Mouse (Mus musculus) forebrain, embryonic 10.5 days (tissue): ENCODE measurements at regions not wholly inside any gene's neighbourhood (a gene's known extent, or its start where the extent isn't known, plus 50 kb on each side); places are given as distances from the start of the nearest gene placed in this dataset.
A peak's percentile ranks its signal among the peaks of the same experiment; 100 is the strongest.

ENCODE experiments used
- DNase-seq: peaks from one replicate; pipeline ENCODE4 v3.0.0-alpha.2; 2017; ENCODE audit warnings: low spot score; ENCODE audit errors: extremely low spot score
- H3K27ac ChIP-seq: fragments of 300-500 bp; sonication (generic); 2 replicates; pipeline ENCODE4 v1.5.1; 2016; ENCODE audit warnings: mild to moderate bottlenecking
- H3K27me3 ChIP-seq: fragments of 300-500 bp; sonication (generic); 2 replicates; pipeline ENCODE4 v1.6.1; 2016; ENCODE audit warnings: mild to moderate bottlenecking; ENCODE audit not compliant: poor library complexity, severe bottlenecking
- H3K36me3 ChIP-seq: fragments of 300-500 bp; sonication (generic); replicated peaks from 2 replicates; pipeline ENCODE4 v1.6.1; 2016; ENCODE audit warnings: mild to moderate bottlenecking, moderate library complexity
- H3K4me1 ChIP-seq: fragments of 300-500 bp; sonication (generic); 2 replicates; pipeline ENCODE4 v1.6.1; 2016
- H3K4me3 ChIP-seq: fragments of 300-500 bp; sonication (generic); 2 replicates; pipeline ENCODE4 v1.5.1; 2016; ENCODE audit warnings: mild to moderate bottlenecking, moderate library complexity
- H3K9me3 ChIP-seq: fragments of 300-500 bp; sonication (generic); 2 replicates; pipeline ENCODE4 v1.6.1; 2016; ENCODE audit warnings: mild to moderate bottlenecking, moderate library complexity
- WGBS: fragments of 180-500 bp; shearing (Covaris S2); methylation state at CpG from one replicate; pipeline ENCODE4 v1.1.7; 2016; 5-methylcytosine and 5-hydroxymethylcytosine counted together

GRCm38 (mm10) chr7:37024501-37025025 lies 326.6 kb downstream of the Tshz3 start:
- H3K27ac ChIP-seq: no peak overlapping the region
- H3K36me3 ChIP-seq: no peaks in the 10 kb centered on the region
- peaks cover 6% of the 10 kb centered on the region; the same call in 1 of the 2 replicates for H3K9me3 ChIP-seq
- WGBS: 92% methylated on average over 7 of the region's 7 CpGs
- H3K4me3 ChIP-seq: no peak overlapping the region
- DNase-seq: no peak
- H3K27me3 ChIP-seq: no peaks in the 10 kb centered on the region
- H3K4me1 ChIP-seq: peaks cover 3% of the 10 kb centered on the region; the same call in 1 of the 2 replicates

GRCm38 (mm10) chr7:37064582-37065458 lies 366.9 kb downstream of the Tshz3 start:
- Histone ChIP-seq H3K36me3 (no peaks in the 10 kb centered on the region), H3K4me3 (no peak overlapping the region)
- WGBS: 77% methylated on average over 8 of the region's 8 CpGs

GRCm38 (mm10) chr7:37077698-37078097 lies 379.8 kb downstream of the Tshz3 start:
- DNase-seq: no peak
- Histone ChIP-seq H3K9me3 (no peaks in the 10 kb centered on the region), H3K36me3 (no peaks in the 10 kb centered on the region), H3K27me3 (no peaks in the 10 kb centered on the region), H3K4me1 (peaks cover 8% of the 10 kb centered on the region), H3K4me3 (no peak overlapping the region), H3K27ac (0 out of 2 replicates have a peak overlapping the region, but pooled peaks have one; percentile 35)
- 77% methylated on average over 6 of the region's 6 CpGs for WGBS

More at GRCm38 (mm10) chr7:37064582-37065458, 366.9 kb downstream of the Tshz3 start:
- H3K9me3 ChIP-seq: peaks cover 3% of the 10 kb centered on the region; the same call in 1 of the 2 replicates
- H3K27ac ChIP-seq: no peak overlapping the region
- H3K27me3 ChIP-seq: no peaks in the 10 kb centered on the region
- DNase-seq: no peak
- no peaks in the 10 kb centered on the region for H3K4me1 ChIP-seq

GRCm38 (mm10) chr7:37078140-37078539 lies 380.2 kb downstream of the Tshz3 start:
- WGBS: 66% methylated on average over 7 of the region's 7 CpGs
- Histone ChIP-seq H3K4me3 (no peak overlapping the region), H3K27ac (0 out of 2 replicates have a peak overlapping the region, but pooled peaks have one; percentile 35), H3K9me3 (no peaks in the 10 kb centered on the region), H3K36me3 (no peaks in the 10 kb centered on the region), H3K4me1 (peaks cover 8% of the 10 kb centered on the region), H3K27me3 (no peaks in the 10 kb centered on the region)
- no peak for DNase-seq

GRCm38 (mm10) chr7:37089726-37090125 lies 391.8 kb downstream of the Tshz3 start:
- H3K9me3 ChIP-seq: no peaks in the 10 kb centered on the region
- H3K4me3 ChIP-seq: no peak overlapping the region
- no peak overlapping the region for H3K27ac ChIP-seq
- no peaks in the 10 kb centered on the region for H3K27me3 ChIP-seq
- no peaks in the 10 kb centered on the region for H3K36me3 ChIP-seq
- no peaks in the 10 kb centered on the region for H3K4me1 ChIP-seq
- 87% methylated on average over 3 of the region's 3 CpGs for WGBS
- no peak for DNase-seq

DNA sequence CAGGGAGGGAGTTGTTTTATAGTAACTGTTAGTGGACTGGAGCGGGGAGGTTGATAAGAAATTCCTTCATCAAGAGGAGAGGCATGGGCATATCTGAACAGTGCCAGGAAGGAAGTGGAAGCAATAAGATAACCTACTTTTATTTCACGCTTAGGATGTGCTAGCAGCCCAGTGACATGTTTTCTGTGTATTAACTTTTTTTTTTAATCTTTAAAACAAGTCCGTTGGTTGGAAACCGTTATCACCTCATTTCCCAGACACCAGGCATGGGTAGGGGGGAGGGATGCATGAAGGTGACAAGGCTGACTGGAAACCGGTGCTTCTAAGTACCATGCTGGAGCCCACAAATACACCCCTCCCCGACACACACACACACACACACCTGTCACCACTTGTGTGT lies 394.7 kb downstream of the Tshz3 start:
- no peaks in the 10 kb centered on the region for H3K9me3 ChIP-seq
- no peak for DNase-seq
- no peaks in the 10 kb centered on the region for H3K4me1 ChIP-seq
- H3K36me3 ChIP-seq: no peaks in the 10 kb centered on the region
- 91% methylated on average over 6 of the region's 6 CpGs for WGBS
- H3K27me3 ChIP-seq: no peaks in the 10 kb centered on the region
- H3K4me3 ChIP-seq: no peak overlapping the region
- H3K27ac ChIP-seq: no peak overlapping the region

- Histone ChIP-seq H3K36me3 (no peaks in the 10 kb centered on the region), H3K4me1 (0 out of 2 replicates have a peak, but pooled peaks cover under 1% of the 10 kb centered on the region), H3K27ac (no peak overlapping the region), H3K27me3 (no peaks in the 10 kb centered on the region), H3K4me3 (no peak overlapping the region), H3K9me3 (no peaks in the 10 kb centered on the region)
- no peak for DNase-seq
- WGBS: 83% methylated on average over 3 of the region's 3 CpGs
Observed at GRCm38 (mm10) chr7:37093721-37094120, 395.8 kb downstream of the Tshz3 start.

GRCm38 (mm10) chr7:37095839-37096238 lies 397.9 kb downstream of the Tshz3 start:
- H3K4me3 ChIP-seq: no peak overlapping the region
- no peaks in the 10 kb centered on the region for H3K36me3 ChIP-seq
- no peak for DNase-seq
- WGBS: 89% methylated on average over 11 of the region's 11 CpGs
- H3K4me1 ChIP-seq: peaks cover 6% of the 10 kb centered on the region; the same call in 1 of the 2 replicates
- no peak overlapping the region for H3K27ac ChIP-seq
- H3K9me3 ChIP-seq: no peaks in the 10 kb centered on the region
- no peaks in the 10 kb centered on the region for H3K27me3 ChIP-seq

DNA sequence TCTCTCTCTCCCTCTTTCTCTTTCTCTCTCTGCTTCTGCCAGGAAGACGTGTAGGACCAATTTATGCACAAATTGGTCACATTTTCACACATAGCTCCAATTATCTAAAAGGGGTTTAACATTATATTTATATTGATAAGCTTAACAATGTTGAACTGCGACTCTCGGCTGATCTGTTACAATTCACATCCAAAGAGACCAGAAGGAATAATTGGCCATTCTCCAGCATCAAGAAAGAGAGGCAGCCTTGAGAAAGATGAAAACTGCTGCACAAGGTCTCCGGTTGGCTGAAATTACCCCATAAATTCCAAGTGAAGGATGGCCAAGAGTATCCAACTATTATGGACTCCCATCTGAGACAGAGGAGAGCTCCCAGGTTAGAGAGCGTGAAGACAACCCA lies 398.4 kb downstream of the Tshz3 start:
- 91% methylated on average over 5 of the region's 5 CpGs for WGBS
- Histone ChIP-seq H3K4me1 (peaks cover 6% of the 10 kb centered on the region; the same call in 1 of the 2 replicates), H3K27ac (no peak overlapping the region), H3K4me3 (no peak overlapping the region), H3K27me3 (no peaks in the 10 kb centered on the region), H3K36me3 (no peaks in the 10 kb centered on the region), H3K9me3 (no peaks in the 10 kb centered on the region)
- no peak for DNase-seq

DNA sequence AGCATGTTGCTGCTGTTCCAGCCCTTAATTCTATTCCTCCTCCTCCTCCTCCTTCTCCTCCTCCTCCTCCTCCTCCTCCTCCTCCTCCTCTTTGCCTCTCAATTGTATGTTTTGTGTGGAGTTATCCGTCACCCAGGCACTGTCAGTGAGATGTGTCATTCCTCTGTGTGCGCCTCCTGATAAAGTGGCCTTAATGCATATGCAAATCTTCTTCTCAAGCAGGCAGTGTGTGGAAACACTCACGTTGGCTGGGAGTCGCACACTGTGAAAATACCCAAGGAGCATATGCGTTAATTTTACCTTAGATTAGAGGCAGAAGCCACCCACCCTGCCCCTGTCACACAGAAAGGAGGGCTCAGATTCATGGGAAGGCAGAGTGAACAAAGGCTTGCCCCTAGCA lies 401.0 kb downstream of the Tshz3 start:
- H3K36me3 ChIP-seq: no peaks in the 10 kb centered on the region
- no peaks in the 10 kb centered on the region for H3K27me3 ChIP-seq
- DNase-seq: no peak
- H3K27ac ChIP-seq: no peak overlapping the region
- peaks cover 6% of the 10 kb centered on the region; the same call in 1 of the 2 replicates for H3K4me1 ChIP-seq
- no peaks in the 10 kb centered on the region for H3K9me3 ChIP-seq
- H3K4me3 ChIP-seq: no peak overlapping the region
- WGBS: 56% methylated on average over 5 of the region's 5 CpGs

DNA sequence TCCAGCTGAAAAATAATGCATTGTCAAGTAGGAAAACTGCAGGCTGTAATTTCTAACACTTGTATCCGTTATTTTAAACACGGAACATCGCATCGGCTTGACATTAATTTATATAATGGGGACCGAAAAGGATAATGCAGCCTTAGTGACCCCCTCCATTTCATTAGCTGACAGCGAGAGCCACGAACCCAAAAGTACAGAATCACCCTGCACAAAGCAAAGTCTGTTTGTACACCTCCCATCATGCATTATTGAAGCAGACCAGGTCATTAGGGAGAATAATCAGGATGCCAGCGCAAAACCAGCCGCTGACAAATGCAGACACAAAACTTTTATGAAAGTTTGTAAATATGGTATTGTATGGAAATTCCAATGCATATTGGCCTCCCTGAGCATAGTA lies 406.8 kb downstream of the Tshz3 start:
- no peaks in the 10 kb centered on the region for H3K4me1 ChIP-seq
- WGBS: 94% methylated on average over 9 of the region's 9 CpGs
- H3K27ac ChIP-seq: no peak overlapping the region
- no peaks in the 10 kb centered on the region for H3K36me3 ChIP-seq
- H3K27me3 ChIP-seq: no peaks in the 10 kb centered on the region
- no peaks in the 10 kb centered on the region for H3K9me3 ChIP-seq
- DNase-seq: no peak
- no peak overlapping the region for H3K4me3 ChIP-seq

DNA sequence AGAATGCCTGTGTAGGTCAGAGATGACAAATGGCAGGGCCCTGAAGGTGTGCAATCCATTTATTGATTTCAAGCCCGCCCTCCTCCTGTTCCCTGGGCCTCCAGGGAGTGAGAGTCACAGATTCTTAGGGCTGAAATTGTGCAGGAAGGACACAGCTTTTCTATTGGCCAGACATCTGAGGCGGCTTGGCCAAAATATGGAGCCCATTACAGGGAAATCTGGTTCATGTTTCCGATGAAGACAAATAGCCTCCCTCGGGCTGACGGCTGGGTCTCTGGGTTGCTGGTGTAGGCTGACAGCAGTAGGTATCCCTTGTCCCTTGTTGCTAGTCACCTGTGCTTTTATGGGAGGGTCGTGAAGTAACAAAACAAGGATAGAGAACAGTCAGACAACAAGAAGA lies 413.2 kb downstream of the Tshz3 start:
- Histone ChIP-seq H3K36me3 (no peaks in the 10 kb centered on the region), H3K27me3 (no peaks in the 10 kb centered on the region), H3K9me3 (no peaks in the 10 kb centered on the region), H3K4me1 (no peaks in the 10 kb centered on the region), H3K27ac (no peak overlapping the region), H3K4me3 (no peak overlapping the region)
- no peak for DNase-seq
- 68% methylated on average over 6 of the region's 6 CpGs for WGBS

DNA sequence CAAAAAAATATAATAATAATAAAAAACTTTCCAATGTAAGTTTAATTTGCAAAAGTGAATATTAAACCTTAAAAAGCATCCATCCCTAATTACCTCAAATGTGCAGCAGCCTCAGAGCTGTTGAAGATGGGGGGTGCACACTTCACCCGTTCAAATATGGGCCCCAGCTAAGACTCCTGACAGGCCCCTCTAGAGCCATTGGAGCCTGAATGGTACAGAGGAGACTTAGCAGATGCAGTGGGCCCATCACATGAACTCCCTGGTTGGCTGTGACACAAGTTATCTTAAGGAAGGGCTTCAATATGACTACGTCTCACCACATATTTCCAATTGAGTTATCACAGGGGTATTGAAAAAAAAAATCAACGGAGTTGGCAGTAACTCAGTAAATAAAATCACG lies 422.9 kb downstream of the Tshz3 start:
- Histone ChIP-seq H3K27me3 (no peaks in the 10 kb centered on the region), H3K9me3 (no peaks in the 10 kb centered on the region), H3K4me1 (no peaks in the 10 kb centered on the region), H3K27ac (no peak overlapping the region), H3K36me3 (no peaks in the 10 kb centered on the region), H3K4me3 (no peak overlapping the region)
- WGBS: 90% methylated on average over 4 of the region's 4 CpGs
- DNase-seq: no peak
